Mouse (Mus musculus): ENCODE data around the gene Gm38392. TPM values are rescaled to one million over a fixed set of nuclear protein-coding genes. Genes with fewer than 3 reads are reported as not detected.

Gm38392 gene
- polyA plus RNA-seq, 2 experiments, result 5.4 TPM; not detected in 1

GRCm38 (mm10) chr3:88230262-88231047 is 56.6 kb downstream of the Gm38392 start:
- Histone ChIP-seq H3K9me3 (ENCODE audit: control insufficient read depth, low read length) (no peaks in the 10 kb centered on the region), H3K4me2 (replicated peaks; ENCODE audit: low read depth, low read length, severe bottlenecking) (no peak overlapping the region), H3K27ac (replicated peaks; ENCODE audit: low read depth, low read length) (no peak overlapping the region), H3K36me3 (ENCODE audit: control insufficient read depth, insufficient read depth, low read length) (no peaks in the 10 kb centered on the region), H3K27me3 (ENCODE audit: control insufficient read depth, insufficient read depth, low read length) (peaks cover 17% of the 10 kb centered on the region; the same call in 1 of the 2 replicates), H3K4me1 (ENCODE audit: control insufficient read depth, insufficient read depth, low read length) (0 out of 2 replicates have a peak, but pooled peaks cover 4% of the 10 kb centered on the region), H3K9ac (ENCODE audit: low read depth, low read length, severe bottlenecking) (no peak overlapping the region), H3K4me3 (replicated peaks; ENCODE audit: low read length) (no peak overlapping the region)
- DNase-seq (ENCODE audit: low spot score) (no peak), ATAC-seq (ENCODE audit: low FRiP score, low read depth) (no peak)
- TF ChIP-seq POLR2A (IDR thresholded peaks at IDR 0.05; ENCODE audit: borderline replicate concordance, extremely low read depth, insufficient read depth, insufficient read length), result no peak
- WGBS, result 40% methylated on average over 17 of the region's 17 CpGs

GRCm38 (mm10) chr3:88229526-88229925 is 57.5 kb downstream of the Gm38392 start:
- H3K36me3 ChIP-seq (ENCODE audit: control insufficient read depth, insufficient read depth, low read length), result no peaks in the 10 kb centered on the region
- ATAC-seq (ENCODE audit: low FRiP score, low read depth) (no peak), DNase-seq (ENCODE audit: low spot score) (no peak)
- H3K27me3 ChIP-seq (ENCODE audit: control insufficient read depth, insufficient read depth, low read length), result peaks cover 17% of the 10 kb centered on the region; the same call in 1 of the 2 replicates
- TF ChIP-seq POLR2A (IDR thresholded peaks at IDR 0.05; ENCODE audit: borderline replicate concordance, extremely low read depth, insufficient read depth, insufficient read length), result no peak
- no peak overlapping the region for H3K27ac ChIP-seq (replicated peaks; ENCODE audit: low read depth, low read length)
- H3K4me1 ChIP-seq (ENCODE audit: control insufficient read depth, insufficient read depth, low read length), result 0 out of 2 replicates have a peak, but pooled peaks cover 4% of the 10 kb centered on the region
- no peak overlapping the region for H3K9ac ChIP-seq (ENCODE audit: low read depth, low read length, severe bottlenecking)
- H3K9me3 ChIP-seq (ENCODE audit: control insufficient read depth, low read length), result no peaks in the 10 kb centered on the region
- no peak overlapping the region for H3K4me3 ChIP-seq (replicated peaks; ENCODE audit: low read length)
- H3K4me2 ChIP-seq (replicated peaks; ENCODE audit: low read depth, low read length, severe bottlenecking), result no peak overlapping the region
- 88% methylated on average over 6 of the region's 6 CpGs for WGBS

GRCm38 (mm10) chr3:88228906-88229305 is 58.1 kb downstream of the Gm38392 start:
- H3K27ac ChIP-seq (replicated peaks; ENCODE audit: low read depth, low read length), result no peak overlapping the region
- no peak for DNase-seq (ENCODE audit: low spot score)
- TF ChIP-seq POLR2A (IDR thresholded peaks at IDR 0.05; ENCODE audit: borderline replicate concordance, extremely low read depth, insufficient read depth, insufficient read length), result no peak
- no peak overlapping the region for H3K4me3 ChIP-seq (replicated peaks; ENCODE audit: low read length)
- no peaks in the 10 kb centered on the region for H3K36me3 ChIP-seq (ENCODE audit: control insufficient read depth, insufficient read depth, low read length)
- 49% methylated on average over 2 of the region's 4 CpGs for WGBS
- H3K4me1 ChIP-seq (ENCODE audit: control insufficient read depth, insufficient read depth, low read length), result 0 out of 2 replicates have a peak, but pooled peaks cover 4% of the 10 kb centered on the region
- H3K4me2 ChIP-seq (replicated peaks; ENCODE audit: low read depth, low read length, severe bottlenecking), result no peak overlapping the region
- ATAC-seq (ENCODE audit: low FRiP score, low read depth), result no peak
- H3K9ac ChIP-seq (ENCODE audit: low read depth, low read length, severe bottlenecking), result no peak overlapping the region
- no peaks in the 10 kb centered on the region for H3K9me3 ChIP-seq (ENCODE audit: control insufficient read depth, low read length)
- peaks cover 17% of the 10 kb centered on the region; the same call in 1 of the 2 replicates for H3K27me3 ChIP-seq (ENCODE audit: control insufficient read depth, insufficient read depth, low read length)

- Histone ChIP-seq H3K4me2 (replicated peaks; ENCODE audit: low read depth, low read length, severe bottlenecking) (no peak overlapping the region), H3K4me1 (ENCODE audit: control insufficient read depth, insufficient read depth, low read length) (0 out of 2 replicates have a peak, but pooled peaks cover 4% of the 10 kb centered on the region), H3K27ac (replicated peaks; ENCODE audit: low read depth, low read length) (no peak overlapping the region), H3K9ac (ENCODE audit: low read depth, low read length, severe bottlenecking) (no peak overlapping the region), H3K9me3 (ENCODE audit: control insufficient read depth, low read length) (no peaks in the 10 kb centered on the region), H3K27me3 (ENCODE audit: control insufficient read depth, insufficient read depth, low read length) (peaks cover 17% of the 10 kb centered on the region; the same call in 1 of the 2 replicates), H3K4me3 (replicated peaks; ENCODE audit: low read length) (no peak overlapping the region), H3K36me3 (ENCODE audit: control insufficient read depth, insufficient read depth, low read length) (no peaks in the 10 kb centered on the region)
- DNase-seq (ENCODE audit: low spot score) (no peak), ATAC-seq (ENCODE audit: low FRiP score, low read depth) (no peak)
- no peak for TF ChIP-seq POLR2A (IDR thresholded peaks at IDR 0.05; ENCODE audit: borderline replicate concordance, extremely low read depth, insufficient read depth, insufficient read length)
- WGBS, result 17% methylated on average over 4 of the region's 6 CpGs
Observed at GRCm38 (mm10) chr3:88227976-88228375, 59.0 kb downstream of the Gm38392 start.

- TF ChIP-seq POLR2A (IDR thresholded peaks at IDR 0.05; ENCODE audit: borderline replicate concordance, extremely low read depth, insufficient read depth, insufficient read length), result no peak
- WGBS, result 29% methylated on average over 4 of the region's 4 CpGs
- peaks cover 22% of the 10 kb centered on the region; the same call in 1 of the 2 replicates for H3K27me3 ChIP-seq (ENCODE audit: control insufficient read depth, insufficient read depth, low read length)
Observed at GRCm38 (mm10) chr3:88227260-88227659, 59.8 kb downstream of the Gm38392 start.

More at GRCm38 (mm10) chr3:88227260-88227659, 59.8 kb downstream of the Gm38392 start:
- H3K4me2 ChIP-seq (replicated peaks; ENCODE audit: low read depth, low read length, severe bottlenecking), result no peak overlapping the region
- 0 out of 2 replicates have a peak, but pooled peaks cover 4% of the 10 kb centered on the region for H3K4me1 ChIP-seq (ENCODE audit: control insufficient read depth, insufficient read depth, low read length)
- DNase-seq (ENCODE audit: low spot score), result no peak
- H3K36me3 ChIP-seq (ENCODE audit: control insufficient read depth, insufficient read depth, low read length), result no peaks in the 10 kb centered on the region
- no peak for ATAC-seq (ENCODE audit: low FRiP score, low read depth)
- no peak overlapping the region for H3K4me3 ChIP-seq (replicated peaks; ENCODE audit: low read length)
- H3K27ac ChIP-seq (replicated peaks; ENCODE audit: low read depth, low read length), result no peak overlapping the region
- no peak overlapping the region for H3K9ac ChIP-seq (ENCODE audit: low read depth, low read length, severe bottlenecking)
- H3K9me3 ChIP-seq (ENCODE audit: control insufficient read depth, low read length), result no peaks in the 10 kb centered on the region

Data from limb, embryonic 14.5 days (tissue).